Mouse (Mus musculus): ENCODE measurements around the gene Phf21b.

Phf21b gene

DNA sequence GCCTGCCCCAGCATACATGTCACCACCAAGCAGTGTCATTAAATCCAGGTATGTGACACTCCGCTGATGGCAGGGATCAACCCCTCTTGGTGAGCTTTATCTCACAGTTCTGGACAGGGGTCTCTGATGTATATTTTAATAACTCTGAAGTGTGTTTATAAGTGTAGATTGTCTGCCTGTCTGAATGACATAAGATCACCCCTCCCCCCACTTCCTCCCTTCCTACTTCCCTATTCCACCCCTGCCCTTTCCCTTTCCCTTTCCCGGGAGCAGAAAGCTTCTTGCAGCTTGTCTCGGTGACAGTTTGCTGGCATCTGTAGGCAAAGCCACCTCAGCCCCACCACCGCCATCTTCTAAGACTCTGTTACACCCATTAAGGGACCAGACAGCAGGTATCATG lies 11.0 kb downstream of the Phf21b start:
- DNase-seq (ENCODE audit: low read depth): no peak

- DNase-seq (ENCODE audit: low read depth): no peak
Measured at GRCm38 (mm10) chr15:84843034-84843433, 12.8 kb downstream of the Phf21b start.

DNA sequence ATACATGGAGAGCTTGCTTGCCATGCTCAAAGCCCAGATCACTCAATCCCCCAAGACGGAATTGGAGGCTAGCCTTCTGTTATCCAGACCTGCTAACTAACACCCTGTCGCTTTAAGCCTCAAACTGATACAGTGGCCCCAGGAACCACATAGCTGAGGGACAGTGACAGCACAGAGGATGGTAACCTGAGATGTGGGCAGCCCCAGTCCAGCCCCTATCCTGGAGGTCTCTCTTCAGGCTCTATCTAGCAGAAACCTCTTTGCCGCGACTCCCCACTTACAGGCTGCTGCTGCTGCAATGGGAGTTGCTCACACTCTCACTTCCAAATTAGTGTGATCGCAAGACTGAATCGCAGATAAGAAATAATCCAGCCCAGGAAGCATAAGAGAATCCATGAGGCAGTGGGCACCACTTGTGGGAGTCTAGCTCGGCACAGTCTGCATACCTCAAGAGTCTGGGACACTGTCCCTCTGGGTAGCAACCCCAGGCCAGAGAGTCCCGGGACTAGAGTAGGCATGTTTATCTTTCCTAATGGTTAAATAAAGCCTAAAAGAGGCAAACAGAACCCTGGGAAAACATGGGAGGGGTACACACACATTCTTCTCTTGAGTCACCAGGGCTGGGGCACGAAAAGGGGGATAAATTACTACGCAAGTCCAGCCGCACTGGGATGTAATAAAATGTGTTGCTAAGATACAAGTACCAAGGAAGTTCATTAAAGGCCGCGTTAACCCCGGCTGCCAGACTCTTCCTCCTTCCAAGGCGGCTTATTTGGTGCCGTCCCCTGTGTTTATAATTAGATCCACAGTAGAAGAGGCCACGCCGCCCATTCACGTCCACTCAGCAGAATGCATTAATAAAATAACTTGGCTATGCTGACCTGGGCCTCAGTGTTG lies 13.7 kb downstream of the Phf21b start:
- no peak for DNase-seq (ENCODE audit: low read depth)

DNA sequence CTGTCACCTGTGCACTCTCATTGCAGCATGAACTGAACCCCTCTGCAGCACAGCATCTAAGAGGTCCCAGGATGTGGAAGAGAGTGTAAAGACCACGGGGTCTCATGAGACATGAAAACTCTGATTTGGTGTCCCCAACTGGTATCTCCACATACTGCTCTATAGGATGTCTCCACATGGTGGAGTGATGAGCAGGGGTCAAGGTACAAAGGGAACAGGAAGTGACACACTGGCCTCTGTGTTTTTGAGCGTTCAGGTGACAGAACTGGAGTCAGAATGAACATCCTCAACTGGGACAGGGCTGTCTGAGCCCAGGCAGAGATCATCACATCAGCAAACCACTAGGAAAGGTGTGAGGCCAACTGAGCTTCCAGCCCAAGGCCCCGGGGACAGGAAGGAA lies 15.3 kb downstream of the Phf21b start:
- peak; percentile 41 for DNase-seq (ENCODE audit: low read depth)

DNA sequence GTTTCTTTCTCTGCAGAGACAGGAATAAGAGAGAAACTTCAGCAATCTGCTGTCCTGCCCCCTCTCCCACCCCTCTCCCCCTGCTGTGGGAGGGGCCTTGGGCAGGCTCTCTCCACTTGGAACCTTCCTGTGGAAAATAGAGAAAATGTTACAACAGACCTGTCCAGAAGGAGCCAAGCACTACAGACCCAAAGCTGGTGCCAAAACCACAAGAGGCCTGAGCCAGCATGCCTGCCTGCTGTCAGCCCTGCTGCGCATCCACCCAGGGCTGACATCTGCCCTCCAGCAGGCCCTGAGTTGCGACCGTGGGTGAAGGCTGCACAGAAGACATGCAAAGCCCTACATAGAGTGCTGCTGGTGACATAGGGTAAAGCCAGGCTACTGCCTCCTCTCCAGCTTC lies 16.3 kb downstream of the Phf21b start:
- DNase-seq (ENCODE audit: low read depth): no peak

DNA sequence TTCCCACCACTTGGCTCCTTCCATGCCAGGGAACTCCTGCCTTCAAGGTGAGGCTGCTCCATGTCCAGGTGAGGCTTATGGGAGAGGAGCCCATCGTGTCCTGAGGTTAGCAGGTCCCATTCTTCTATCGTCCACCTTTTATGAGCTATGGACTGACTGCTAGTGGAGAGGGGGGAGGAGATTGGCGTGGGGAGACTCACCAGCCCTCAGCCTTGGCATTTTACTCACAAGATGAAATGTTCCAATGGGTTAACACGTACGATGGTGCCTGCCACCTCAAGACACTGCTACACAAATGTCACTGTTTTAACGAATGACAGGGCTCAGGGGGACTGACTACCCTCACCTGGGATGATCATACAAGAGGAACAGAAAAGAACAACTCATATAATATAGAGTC lies 18.0 kb downstream of the Phf21b start:
- DNase-seq (ENCODE audit: low read depth): no peak

DNA sequence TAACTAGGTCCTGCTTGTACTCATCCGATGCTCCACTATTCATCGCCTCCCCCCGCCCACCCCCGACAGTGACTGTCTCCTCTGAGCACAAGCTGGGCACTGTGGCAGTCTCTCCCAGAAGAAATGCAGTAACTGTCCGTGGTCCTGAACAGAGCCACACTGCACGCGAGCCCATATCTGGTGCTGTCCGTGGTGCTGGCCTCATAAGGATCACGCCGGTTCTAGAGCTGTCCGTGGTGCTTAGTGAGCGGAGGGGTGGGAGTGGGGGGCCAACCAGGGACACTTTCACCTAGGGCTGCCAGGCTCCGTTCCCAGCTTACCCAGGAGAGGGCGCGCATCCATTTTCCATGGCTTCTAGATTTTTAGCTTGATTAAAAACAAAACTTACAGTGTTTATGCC lies 26.4 kb downstream of the Phf21b start:
- DNase-seq (ENCODE audit: low read depth): peak; percentile 89

DNA sequence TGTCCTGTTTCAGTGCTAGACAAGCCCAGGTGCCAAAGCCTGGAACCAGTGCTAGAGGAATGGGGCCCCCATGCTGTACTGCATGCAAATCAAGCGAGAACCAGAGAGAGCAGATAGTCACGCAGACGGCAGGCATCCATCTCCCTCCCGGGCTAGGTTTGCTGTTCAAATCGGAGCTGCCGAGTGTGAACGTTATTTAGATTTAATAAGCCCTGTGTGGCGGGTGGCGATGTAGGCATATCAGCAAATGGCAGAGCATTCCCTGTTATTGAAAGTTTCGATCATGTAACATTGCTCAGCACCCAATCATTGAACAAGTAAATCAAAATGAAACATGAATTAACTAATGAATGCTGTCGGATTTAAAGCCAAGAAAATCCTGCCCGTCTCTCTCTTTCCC lies 27.2 kb downstream of the Phf21b start:
- DNase-seq (ENCODE audit: low read depth): no peak

DNA sequence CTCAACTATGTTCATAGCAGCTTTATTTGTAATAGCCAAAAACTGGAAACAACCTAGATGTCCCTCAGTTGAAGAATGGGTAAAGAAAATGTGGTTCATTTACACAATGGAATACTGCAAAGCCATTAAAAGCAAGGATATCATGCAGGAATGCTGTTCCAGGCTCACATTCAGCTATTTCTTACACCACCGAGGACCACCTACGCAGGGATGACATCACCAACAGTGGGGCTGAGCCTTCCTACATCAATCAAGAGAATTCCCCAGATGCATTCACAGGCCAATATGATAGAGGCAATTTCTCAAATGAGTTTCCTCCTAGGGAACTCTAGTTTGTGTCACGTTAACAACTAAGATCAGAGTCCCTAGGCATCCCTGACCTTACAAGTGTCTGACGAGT lies 32.8 kb downstream of the Phf21b start:
- no peak for DNase-seq (ENCODE audit: low read depth)

- no peak for DNase-seq (ENCODE audit: low read depth)
Measured at GRCm38 (mm10) chr15:84820811-84821210, 35.0 kb downstream of the Phf21b start.

DNA sequence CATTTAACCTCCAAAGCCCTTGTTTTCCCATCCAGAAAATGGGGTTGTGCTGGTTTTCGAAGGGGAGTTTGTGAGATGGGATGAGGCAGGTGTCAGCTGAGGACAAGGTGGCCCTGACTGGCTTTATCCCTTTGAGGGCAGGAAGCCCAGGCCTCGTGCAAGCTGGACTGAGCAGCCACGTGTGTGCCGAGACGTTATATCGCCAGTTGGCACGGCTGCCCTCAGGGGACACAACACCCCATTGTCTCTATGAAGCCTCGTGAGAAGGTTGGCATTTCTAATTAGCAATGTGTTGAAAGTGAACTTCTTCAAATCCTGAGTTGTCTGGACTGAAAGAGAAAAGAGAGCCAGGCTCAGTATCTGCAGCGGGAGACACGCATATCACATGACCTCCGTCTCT lies 37.6 kb downstream of the Phf21b start:
- no peak for DNase-seq (ENCODE audit: low read depth)

GRCm38 (mm10) chr15:84817589-84817988 lies 38.3 kb downstream of the Phf21b start:
- DNase-seq (ENCODE audit: low read depth): no peak

GRCm38 (mm10) chr15:84815171-84815570 lies 40.7 kb downstream of the Phf21b start:
- no peak for DNase-seq (ENCODE audit: low read depth)

DNA sequence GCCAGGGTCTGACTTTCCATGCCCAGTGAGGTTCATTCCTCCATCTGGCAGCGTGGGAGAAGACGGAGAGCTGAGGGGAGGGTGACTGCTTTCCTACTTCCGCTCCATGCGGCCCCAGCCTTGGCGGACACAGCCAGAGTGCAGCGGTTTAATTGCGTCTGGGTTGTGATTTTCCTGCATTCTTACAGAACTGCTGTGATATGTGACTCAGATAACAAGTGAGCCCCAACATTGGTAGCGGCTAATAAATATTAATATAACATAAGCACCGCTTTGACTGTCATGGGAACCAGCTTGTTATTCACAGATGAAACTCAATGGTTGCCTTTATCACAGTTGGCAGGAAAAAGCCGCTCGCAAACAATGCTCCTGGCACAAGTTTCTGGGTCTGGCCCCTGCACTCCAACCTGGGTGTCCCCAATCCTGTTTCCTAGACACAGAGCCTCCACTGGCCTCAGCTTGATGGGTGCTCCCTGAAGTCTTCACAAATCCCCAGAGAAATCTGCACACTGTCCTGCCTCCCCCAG lies 43.0 kb downstream of the Phf21b start:
- DNase-seq (ENCODE audit: low read depth): no peak

- no peak for DNase-seq (ENCODE audit: low read depth)
Measured at GRCm38 (mm10) chr15:84811126-84811525, 44.7 kb downstream of the Phf21b start.

DNA sequence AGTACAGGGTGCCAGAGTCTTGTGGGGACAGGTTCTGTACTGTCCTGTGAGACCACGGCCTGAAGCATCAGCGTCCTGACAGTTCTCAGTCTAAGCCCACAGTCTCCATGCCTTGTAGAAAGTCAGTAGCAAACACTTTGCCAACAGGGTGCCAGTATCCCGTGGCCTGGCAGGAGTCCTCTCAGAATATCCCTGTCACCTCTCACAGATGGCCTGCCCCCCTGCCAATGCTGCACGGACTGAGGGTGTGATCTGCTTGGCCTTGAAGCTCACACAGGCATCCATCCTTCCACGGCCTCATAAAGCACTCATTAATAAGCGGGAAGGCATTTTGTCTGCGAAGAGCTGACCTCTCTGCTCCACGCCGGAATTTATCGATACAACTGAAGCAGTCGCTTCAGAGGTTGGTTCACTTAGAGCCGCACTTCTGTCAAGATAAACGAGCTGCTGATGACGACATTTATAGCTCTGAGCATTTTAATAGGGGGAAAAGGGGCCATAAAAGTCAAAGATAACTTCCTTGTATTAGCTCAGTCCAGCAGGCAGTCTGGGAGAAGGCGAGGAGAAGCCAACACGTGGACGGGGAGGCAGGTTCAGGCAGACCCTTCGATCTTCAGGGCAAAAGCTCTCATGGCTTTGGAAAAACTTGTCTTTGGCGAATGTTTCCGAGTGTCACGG lies 46.4 kb downstream of the Phf21b start:
- no peak for DNase-seq (ENCODE audit: low read depth)

DNA sequence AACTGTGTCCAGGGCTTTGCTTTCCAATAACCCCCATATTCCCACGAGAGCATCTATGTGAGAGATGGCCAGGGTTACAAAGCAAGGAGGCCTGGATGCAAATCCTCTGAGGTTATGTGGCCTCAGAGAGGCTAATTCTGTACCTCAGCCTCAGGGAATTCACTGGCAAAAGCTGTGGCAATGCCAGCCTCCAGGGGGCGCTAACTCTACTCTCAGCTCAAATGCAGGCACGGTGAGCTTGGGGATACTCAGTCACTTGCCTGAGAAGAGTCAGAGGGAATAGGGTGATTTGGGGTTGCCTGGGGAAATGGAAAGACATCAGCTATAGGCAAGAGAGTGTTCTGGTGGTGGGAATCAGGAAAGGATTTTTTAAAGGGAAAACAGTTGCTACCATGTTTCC lies 52.2 kb downstream of the Phf21b start:
- DNase-seq (ENCODE audit: low read depth): peak; percentile 61

DNA sequence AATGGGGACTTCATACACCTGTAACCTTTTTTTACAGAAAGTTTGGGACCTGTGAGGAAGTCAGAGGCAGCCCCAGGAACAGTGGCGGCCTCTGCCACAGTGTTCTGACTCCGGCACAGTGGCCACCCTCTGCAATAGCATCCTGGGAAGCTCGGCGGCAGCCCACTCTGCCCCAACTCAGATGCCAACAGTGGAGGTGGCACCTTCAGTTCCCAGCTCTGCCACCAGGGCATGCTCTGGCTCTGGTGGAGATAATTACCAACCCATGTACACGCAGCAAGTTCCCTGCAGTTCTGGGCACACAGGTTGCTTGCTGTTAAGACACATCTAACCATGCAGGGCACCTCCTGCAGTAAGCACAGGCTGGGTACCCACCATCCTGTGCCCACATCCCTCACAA lies 55.7 kb downstream of the Phf21b start:
- peak; percentile 11 for DNase-seq (ENCODE audit: low read depth)

- no peak for DNase-seq (ENCODE audit: low read depth)
Measured at GRCm38 (mm10) chr15:84793649-84794048, 62.2 kb downstream of the Phf21b start.

- no peak for DNase-seq (ENCODE audit: low read depth)
Measured at GRCm38 (mm10) chr15:84787161-84787560, 68.7 kb downstream of the Phf21b start.

DNA sequence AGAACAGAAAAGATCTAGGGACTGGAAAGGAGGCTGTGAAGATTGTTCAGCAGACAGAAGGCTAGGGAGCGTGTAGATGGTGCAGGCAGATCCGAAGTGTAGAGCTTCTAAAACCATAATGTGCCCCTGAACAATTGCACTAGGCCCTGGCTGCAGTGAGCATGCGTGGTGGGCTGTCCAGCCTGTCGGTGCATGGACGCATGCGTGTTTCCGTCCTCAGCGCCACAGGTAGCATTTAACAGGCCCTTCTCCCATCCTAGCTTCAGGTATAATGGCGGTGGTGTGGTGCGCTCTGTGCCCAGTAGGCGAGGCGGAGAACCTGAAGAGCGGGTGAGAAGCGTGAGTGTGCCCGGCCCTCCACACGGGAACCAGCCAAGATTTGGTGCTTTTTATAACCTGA lies 71.0 kb downstream of the Phf21b start:
- DNase-seq (ENCODE audit: low read depth): no peak

DNA sequence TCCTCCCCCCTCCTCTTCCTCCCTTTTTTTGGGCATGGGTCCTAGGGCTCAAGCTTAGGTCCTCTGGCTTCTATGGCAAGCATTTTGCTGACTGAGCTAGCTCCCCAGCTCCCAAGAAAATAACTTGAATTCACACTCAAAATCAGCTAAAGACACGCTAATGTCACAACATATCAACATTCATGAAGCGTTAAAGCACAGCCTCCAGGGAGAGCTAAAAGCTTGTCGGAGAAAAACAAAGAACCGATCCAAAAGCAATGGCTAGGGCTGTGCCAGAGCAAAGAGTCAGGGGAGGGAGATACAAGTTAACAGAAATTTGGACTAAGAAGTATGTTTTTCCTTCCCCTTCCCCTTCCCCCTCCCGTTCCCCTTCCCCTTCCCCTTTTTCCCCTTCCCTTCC lies 77.3 kb downstream of the Phf21b start:
- DNase-seq (ENCODE audit: low read depth): no peak

DNA sequence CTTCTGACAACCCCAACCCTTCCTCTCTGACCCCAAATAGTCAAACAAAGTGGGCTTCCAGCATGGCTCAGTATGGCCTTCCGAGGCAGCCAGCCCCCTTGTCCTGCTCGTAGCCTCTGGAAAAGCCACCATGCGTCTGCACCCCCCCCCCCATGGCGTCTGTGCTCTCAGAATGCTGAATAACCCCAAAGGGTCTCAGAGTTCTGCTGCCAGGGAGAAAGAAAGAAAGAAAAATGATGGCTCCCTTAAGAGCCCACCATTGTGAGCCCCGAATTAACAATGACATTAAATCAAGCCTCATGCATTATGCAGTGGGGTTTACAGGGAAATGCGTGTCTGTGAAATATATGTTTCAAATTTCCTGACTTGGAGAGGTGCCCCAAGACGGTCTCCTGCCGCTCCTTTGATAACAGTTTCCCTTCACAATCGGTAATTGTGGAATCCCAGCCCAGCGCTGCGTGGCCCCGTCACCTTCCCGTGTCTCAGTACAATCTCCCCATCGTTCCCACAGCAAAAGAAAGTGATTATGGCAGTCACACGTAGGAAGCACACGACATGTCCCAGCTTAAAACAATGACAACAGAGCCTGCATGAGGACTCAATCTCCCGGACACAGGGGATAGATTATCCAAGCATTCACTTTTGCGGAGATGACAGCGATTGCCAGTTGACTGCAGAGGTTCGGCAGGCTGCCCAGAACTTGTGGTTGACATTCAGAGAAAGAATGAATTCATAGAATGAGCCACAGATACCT lies 80.3 kb downstream of the Phf21b start:
- DNase-seq (ENCODE audit: low read depth): no peak

Measured in induced T-regulatory cell, adult 2 months (primary cell).